Mouse (Mus musculus) neural tube, embryonic 13.5 days (tissue): ENCODE results near the gene Asic2. TPM values are rescaled to one million over a fixed set of nuclear protein-coding genes. Genes with fewer than 3 reads are reported as not detected.

ENCODE experiments used
- ATAC-seq: fragments of 200-750 bp; cut with Nextera tagmentation; 2 replicates; pipeline ENCODE4 v1.8.0; 2017; ENCODE audit warnings: low read depth, mild to moderate bottlenecking, moderate TSS enrichment, moderate library complexity
- H3K27ac ChIP-seq: fragments of 300-500 bp; sonication (generic); replicated peaks from 2 replicates; pipeline ENCODE4 v1.5.1; 2015; ENCODE audit warnings: moderate library complexity, mild to moderate bottlenecking, inconsistent platforms
- H3K27me3 ChIP-seq: fragments of 300-500 bp; sonication (generic); 2 replicates; pipeline ENCODE4 v1.6.1; 2015; ENCODE audit warnings: mild to moderate bottlenecking, inconsistent platforms
- H3K36me3 ChIP-seq: fragments of 300-500 bp; sonication (generic); 2 replicates; pipeline ENCODE4 v1.6.1; 2015; ENCODE audit warnings: mild to moderate bottlenecking, inconsistent platforms
- H3K4me1 ChIP-seq: fragments of 300-500 bp; sonication (generic); replicated peaks from 2 replicates; pipeline ENCODE4 v1.6.1; 2015; ENCODE audit warnings: inconsistent platforms
- H3K4me2 ChIP-seq: fragments of 300-500 bp; sonication (generic); 2 replicates; pipeline ENCODE4 v1.6.1; 2015; ENCODE audit warnings: inconsistent platforms, mild to moderate bottlenecking, moderate library complexity
- H3K4me3 ChIP-seq: fragments of 300-500 bp; sonication (generic); 2 replicates; pipeline ENCODE4 v1.5.1; 2015; ENCODE audit warnings: mild to moderate bottlenecking, inconsistent platforms
- H3K9ac ChIP-seq: fragments of 300-500 bp; sonication (generic); 2 replicates; pipeline ENCODE4 v1.6.1; 2015; ENCODE audit warnings: moderate library complexity, mild to moderate bottlenecking, inconsistent platforms
- H3K9me3 ChIP-seq: fragments of 300-500 bp; sonication (generic); 2 replicates; pipeline ENCODE4 v1.6.1; 2016; ENCODE audit warnings: inconsistent platforms
- WGBS: fragments of 180-500 bp; shearing (Covaris S2); methylation state at CpG from one replicate; pipeline ENCODE4 v1.1.7; 2015; 5-methylcytosine and 5-hydroxymethylcytosine counted together
- polyA plus RNA-seq: library from polyadenylated mRNA; unstranded; fragments of >200 nt; fragmentation: Nextera tagmentation; extraction: Ambion mirVana; gene quantifications from 2 replicates; pipeline ENCODE4 v1.2.1, GENCODE M21; 2015

The Asic2 gene
- polyA plus RNA-seq, 1 experiment from 2014 or later, result 9.1 TPM

- H3K9ac ChIP-seq, result no peak overlapping the region
- no peaks in the 10 kb centered on the region for H3K4me1 ChIP-seq
- H3K27ac ChIP-seq, result no peak overlapping the region
- H3K4me3 ChIP-seq, result no peak overlapping the region
- no peaks in the 10 kb centered on the region for H3K27me3 ChIP-seq
- no peaks in the 10 kb centered on the region for H3K36me3 ChIP-seq
- 0 out of 2 replicates have a peak, but pooled peaks have one; percentile 67 for ATAC-seq
- H3K4me2 ChIP-seq, result no peak overlapping the region
- WGBS, result 64% methylated on average over 10 of the region's 10 CpGs
- H3K9me3 ChIP-seq, result no peaks in the 10 kb centered on the region
Measured at GRCm38 (mm10) chr11:81996172-81996841, 28.1 kb upstream of the Asic2 start.

- H3K27ac ChIP-seq, result no peak overlapping the region
- 0 out of 2 replicates have a peak, but pooled peaks cover 4% of the 10 kb centered on the region for H3K27me3 ChIP-seq
- no peaks in the 10 kb centered on the region for H3K36me3 ChIP-seq
- 40% methylated on average over 5 of the region's 5 CpGs for WGBS
- H3K9ac ChIP-seq, result no peak overlapping the region
- peaks cover 9% of the 10 kb centered on the region for H3K4me1 ChIP-seq
- no peaks in the 10 kb centered on the region for H3K9me3 ChIP-seq
- no peak for ATAC-seq
- no peak overlapping the region for H3K4me3 ChIP-seq
- no peak overlapping the region for H3K4me2 ChIP-seq
Measured at GRCm38 (mm10) chr11:81983146-81983545, 14.9 kb upstream of the Asic2 start.

GRCm38 (mm10) chr11:81982191-81982590 is 13.9 kb upstream of the Asic2 start:
- H3K4me2 ChIP-seq, result no peak overlapping the region
- H3K36me3 ChIP-seq, result no peaks in the 10 kb centered on the region
- 0 out of 2 replicates have a peak, but pooled peaks cover 4% of the 10 kb centered on the region for H3K27me3 ChIP-seq
- H3K9me3 ChIP-seq, result no peaks in the 10 kb centered on the region
- no peak overlapping the region for H3K27ac ChIP-seq
- no peak overlapping the region for H3K4me3 ChIP-seq
- ATAC-seq, result no peak
- WGBS, result 27% methylated on average over 11 of the region's 11 CpGs
- no peak overlapping the region for H3K9ac ChIP-seq
- peaks cover 9% of the 10 kb centered on the region for H3K4me1 ChIP-seq

- H3K9me3 ChIP-seq, result no peaks in the 10 kb centered on the region
- H3K9ac ChIP-seq, result no peak overlapping the region
- H3K27ac ChIP-seq, result no peak overlapping the region
- no peaks in the 10 kb centered on the region for H3K36me3 ChIP-seq
- peak; percentile 74 for ATAC-seq
- peaks cover 12% of the 10 kb centered on the region for H3K27me3 ChIP-seq
- no peak overlapping the region for H3K4me2 ChIP-seq
- no peak overlapping the region for H3K4me3 ChIP-seq
- WGBS, result 25% methylated on average over 5 of the region's 5 CpGs
- H3K4me1 ChIP-seq, result 0 out of 2 replicates have a peak, but pooled peaks cover 5% of the 10 kb centered on the region
Measured at GRCm38 (mm10) chr11:81974577-81974976, 6.3 kb upstream of the Asic2 start.

- H3K4me1 ChIP-seq, result peaks cover 11% of the 10 kb centered on the region
- no peaks in the 10 kb centered on the region for H3K9me3 ChIP-seq
- no peaks in the 10 kb centered on the region for H3K36me3 ChIP-seq
- WGBS, result 45% methylated on average over 5 of the region's 5 CpGs
- H3K27me3 ChIP-seq, result peaks cover 15% of the 10 kb centered on the region
- H3K27ac ChIP-seq, result no peak overlapping the region
- no peak overlapping the region for H3K9ac ChIP-seq
- H3K4me2 ChIP-seq, result no peak overlapping the region
- ATAC-seq, result no peak
- H3K4me3 ChIP-seq, result no peak overlapping the region
Measured at GRCm38 (mm10) chr11:81973699-81974098, 5.4 kb upstream of the Asic2 start.

GRCm38 (mm10) chr11:81972044-81972443 is 3.8 kb upstream of the Asic2 start:
- 62% methylated on average over 3 of the region's 3 CpGs for WGBS
- Histone ChIP-seq H3K27me3 (peaks cover 31% of the 10 kb centered on the region), H3K9ac (no peak overlapping the region), H3K9me3 (no peaks in the 10 kb centered on the region), H3K4me3 (no peak overlapping the region), H3K4me2 (no peak overlapping the region), H3K4me1 (peaks cover 23% of the 10 kb centered on the region), H3K27ac (no peak overlapping the region), H3K36me3 (no peaks in the 10 kb centered on the region)
- no peak for ATAC-seq

GRCm38 (mm10) chr11:81966626-81967289 is 1.5 kb downstream of the Asic2 start:
- peaks cover 35% of the 10 kb centered on the region for H3K4me1 ChIP-seq
- 0 out of 2 replicates have a peak, but pooled peaks have one; percentile 19 for ATAC-seq
- no peaks in the 10 kb centered on the region for H3K36me3 ChIP-seq
- H3K4me3 ChIP-seq, result peak overlapping the region; percentile 8
- peak overlapping the region; percentile 50; the same call in 1 of the 2 replicates for H3K9ac ChIP-seq
- 8% methylated on average over 15 of the region's 15 CpGs for WGBS
- peaks cover 48% of the 10 kb centered on the region for H3K27me3 ChIP-seq
- H3K27ac ChIP-seq, result no peak overlapping the region
- peak overlapping the region; percentile 66 for H3K4me2 ChIP-seq
- H3K9me3 ChIP-seq, result no peaks in the 10 kb centered on the region

GRCm38 (mm10) chr11:81965653-81966625 is 2.3 kb downstream of the Asic2 start:
- peak overlapping the region; percentile 33; the same call in 1 of the 2 replicates for H3K27ac ChIP-seq
- peak overlapping the region; percentile 8; the same call in 1 of the 2 replicates for H3K4me3 ChIP-seq
- H3K9ac ChIP-seq, result 0 out of 2 replicates have a peak overlapping the region, but pooled peaks have one; percentile 50
- H3K27me3 ChIP-seq, result peaks cover 46% of the 10 kb centered on the region
- no peaks in the 10 kb centered on the region for H3K9me3 ChIP-seq
- H3K36me3 ChIP-seq, result no peaks in the 10 kb centered on the region
- H3K4me1 ChIP-seq, result peaks cover 35% of the 10 kb centered on the region
- 46% methylated on average over 11 of the region's 11 CpGs for WGBS
- 0 out of 2 replicates have a peak, but pooled peaks have one; percentile 16 for ATAC-seq
- peak overlapping the region; percentile 66 for H3K4me2 ChIP-seq

- H3K4me3 ChIP-seq, result no peak overlapping the region
- peaks cover 35% of the 10 kb centered on the region for H3K4me1 ChIP-seq
- 62% methylated on average over 4 of the region's 4 CpGs for WGBS
- no peak overlapping the region for H3K27ac ChIP-seq
- H3K9ac ChIP-seq, result no peak overlapping the region
- no peak overlapping the region for H3K4me2 ChIP-seq
- peaks cover 36% of the 10 kb centered on the region for H3K27me3 ChIP-seq
- no peaks in the 10 kb centered on the region for H3K36me3 ChIP-seq
- no peak for ATAC-seq
- no peaks in the 10 kb centered on the region for H3K9me3 ChIP-seq
Measured at GRCm38 (mm10) chr11:81964561-81964960, 3.7 kb downstream of the Asic2 start.

- Histone ChIP-seq H3K27me3 (no peaks in the 10 kb centered on the region), H3K9ac (no peak overlapping the region), H3K36me3 (no peaks in the 10 kb centered on the region), H3K27ac (no peak overlapping the region), H3K4me1 (no peaks in the 10 kb centered on the region), H3K4me2 (no peak overlapping the region), H3K4me3 (no peak overlapping the region), H3K9me3 (no peaks in the 10 kb centered on the region)
- ATAC-seq, result no peak
- WGBS, result 59% methylated on average over 4 of the region's 4 CpGs
Measured at GRCm38 (mm10) chr11:81954398-81954797, 13.9 kb downstream of the Asic2 start.

GRCm38 (mm10) chr11:81948021-81948420 is 20.2 kb downstream of the Asic2 start:
- H3K36me3 ChIP-seq, result no peaks in the 10 kb centered on the region
- H3K4me1 ChIP-seq, result no peaks in the 10 kb centered on the region
- no peak overlapping the region for H3K4me2 ChIP-seq
- H3K9me3 ChIP-seq, result no peaks in the 10 kb centered on the region
- H3K27me3 ChIP-seq, result no peaks in the 10 kb centered on the region
- no peak for ATAC-seq
- no peak overlapping the region for H3K27ac ChIP-seq
- H3K4me3 ChIP-seq, result no peak overlapping the region
- 79% methylated on average over 1 of the region's 1 CpGs for WGBS
- no peak overlapping the region for H3K9ac ChIP-seq
